Mouse (Mus musculus): ENCODE data around the gene Esrp2.

Esrp2 gene

DNA sequence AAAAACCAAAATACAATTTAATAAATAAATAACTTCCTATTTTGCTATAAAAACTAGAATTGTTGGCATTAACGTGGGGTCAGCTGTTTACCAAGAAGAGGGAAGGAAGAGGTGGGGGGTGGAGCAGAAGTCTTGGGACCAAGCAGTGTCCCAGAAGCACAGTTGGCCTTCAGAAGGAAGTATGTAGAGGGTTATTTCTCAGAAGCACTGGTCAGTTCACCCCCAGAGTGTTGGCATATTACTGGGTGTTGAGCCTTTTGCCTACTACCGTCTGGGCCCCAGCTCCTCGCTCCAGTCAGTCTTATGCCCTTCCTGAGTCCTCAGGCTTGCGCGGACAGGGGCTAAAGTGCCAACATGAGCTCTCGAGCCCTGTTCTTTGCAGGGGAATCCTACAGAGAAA lies 12.3 kb upstream of the Esrp2 start:
- in situ Hi-C loops (cut with MseI, MboI), result no loop called here

DNA sequence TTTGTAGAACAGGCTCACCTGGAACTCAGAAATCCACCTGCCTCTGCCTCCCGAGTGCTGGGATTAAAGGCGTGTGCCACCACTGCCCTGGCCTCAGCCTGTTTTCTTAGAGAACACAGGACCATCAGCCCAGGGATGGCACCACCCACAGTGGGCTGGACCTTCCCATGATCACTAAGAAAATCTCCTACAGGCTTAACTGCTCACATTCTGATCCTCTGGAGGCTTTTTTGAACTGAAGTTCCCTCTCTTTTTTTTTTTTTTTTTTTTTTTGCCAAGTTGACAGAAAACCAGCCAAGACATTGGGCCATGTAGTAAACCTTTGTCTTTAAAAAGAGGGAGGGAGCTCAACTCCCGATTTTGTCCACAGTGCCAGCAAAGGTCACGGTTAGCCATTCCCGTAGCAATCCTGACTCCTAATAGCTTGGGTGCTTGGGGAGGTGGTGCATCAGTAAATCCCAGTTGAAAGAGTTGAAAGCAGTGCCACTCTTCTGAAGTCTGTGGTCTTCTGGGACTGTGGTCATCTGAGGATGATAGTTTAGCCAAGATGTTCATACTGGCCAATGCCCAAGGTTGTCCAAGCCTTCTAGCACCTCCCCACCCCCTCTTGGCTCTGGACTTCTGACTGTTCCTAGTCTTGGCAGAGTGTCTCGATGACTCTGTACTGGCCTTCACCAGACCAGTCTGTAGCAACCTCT lies 11.2 kb upstream of the Esrp2 start:
- in situ Hi-C loops (cut with MseI, MboI), result no loop called here

DNA sequence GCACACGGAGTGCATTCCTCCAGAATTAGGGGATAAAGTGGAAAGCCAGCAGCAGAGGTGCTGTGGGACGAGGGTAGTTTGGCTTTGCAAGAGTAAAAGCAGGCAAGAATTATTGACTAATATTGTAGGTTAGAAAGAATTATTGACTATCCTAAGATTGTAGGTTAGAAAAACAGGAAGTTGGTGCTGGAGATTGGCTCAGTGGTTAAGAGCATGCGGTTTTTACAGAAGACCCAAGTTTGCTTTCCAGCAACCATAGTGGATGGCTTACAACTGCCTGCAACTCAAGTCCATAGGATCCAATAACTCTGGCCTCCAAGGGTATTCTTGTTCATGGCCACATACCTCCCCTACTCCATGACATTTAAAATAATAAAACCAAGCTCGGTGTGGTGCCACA lies 9.2 kb upstream of the Esrp2 start:
- in situ Hi-C loops (cut with MseI, MboI), result no loop called here

DNA sequence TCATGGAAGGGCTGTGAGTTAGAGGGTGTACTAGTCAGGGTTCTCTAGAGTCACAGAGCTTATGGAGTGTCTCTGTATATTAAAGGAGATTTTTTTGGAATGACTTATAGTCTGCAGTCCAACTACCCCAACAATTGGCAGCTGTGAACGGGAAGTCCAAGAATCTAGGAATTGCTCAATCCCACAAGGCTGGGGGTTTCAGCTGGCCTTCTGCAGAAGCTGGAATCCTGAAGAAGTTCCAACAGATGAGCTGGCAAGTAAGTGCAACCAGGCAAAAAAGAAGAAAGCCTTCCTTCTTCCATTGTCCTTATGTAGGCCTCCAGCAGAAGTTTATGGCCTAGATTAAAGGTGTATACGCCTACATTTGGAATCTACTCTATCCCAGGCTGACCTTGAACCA lies 8.6 kb upstream of the Esrp2 start:
- in situ Hi-C loops (cut with MseI, MboI), result no loop called here

DNA sequence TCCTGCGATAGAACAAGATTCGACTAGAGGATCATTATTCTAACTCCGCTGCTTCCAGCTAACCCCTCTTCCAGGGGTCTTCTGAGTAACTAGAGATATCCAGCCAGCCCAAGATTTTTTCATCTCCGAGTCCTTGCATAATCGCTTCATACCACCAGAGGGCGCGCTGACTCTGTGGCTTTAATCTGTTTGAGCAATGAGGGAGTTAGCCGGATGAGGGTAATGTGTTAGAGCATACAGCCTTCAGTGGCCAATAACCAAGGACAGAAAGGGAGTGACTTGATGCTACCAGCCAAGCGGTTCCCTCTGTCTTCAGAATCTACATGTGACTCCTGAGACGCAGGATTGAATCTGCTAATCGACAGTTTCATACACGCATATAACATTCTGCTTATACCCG lies 4.0 kb upstream of the Esrp2 start:
- in situ Hi-C loops (cut with MseI, MboI), result no loop called here

DNA sequence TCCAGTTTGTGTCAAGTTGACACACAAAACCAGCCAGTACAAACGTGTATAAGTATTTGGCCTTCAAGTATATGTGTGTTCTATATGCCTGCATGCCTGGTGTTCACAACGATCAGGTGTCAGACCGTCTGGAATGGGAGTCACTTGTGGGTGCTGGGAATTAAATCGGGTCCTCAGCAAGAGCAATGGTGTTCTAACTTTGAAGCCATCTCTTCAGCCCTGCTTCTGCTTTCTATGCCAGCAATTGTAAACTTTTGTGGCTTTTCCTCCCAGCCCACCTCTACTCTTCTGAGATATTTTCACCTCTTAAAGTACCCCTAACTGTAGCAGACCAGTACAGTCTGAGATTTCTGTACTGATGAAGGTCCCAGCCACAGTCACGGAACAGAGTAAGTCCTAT lies 3.4 kb upstream of the Esrp2 start:
- in situ Hi-C loops (cut with MseI, MboI), result no loop called here

DNA sequence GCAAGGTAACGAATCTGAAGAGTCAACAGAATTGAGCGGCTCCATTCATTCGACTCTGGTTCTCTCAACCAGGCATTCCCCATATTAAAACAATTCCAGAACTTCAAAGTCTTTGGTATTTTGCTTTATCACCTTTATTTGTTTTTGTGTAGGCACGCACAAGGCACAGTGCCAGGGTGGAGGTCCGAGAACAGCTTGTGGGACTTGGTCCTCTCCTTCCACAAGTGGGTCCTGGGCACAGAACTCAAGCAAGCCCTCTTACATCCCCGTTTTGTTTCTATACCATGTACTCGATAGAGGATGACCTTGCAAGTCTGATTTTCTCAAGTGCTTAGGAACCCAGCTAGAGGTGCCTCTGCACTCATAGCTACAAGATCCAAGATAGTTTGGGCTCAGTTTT lies 1.8 kb upstream of the Esrp2 start:
- in situ Hi-C loops (cut with MseI, MboI), result no loop called here

DNA sequence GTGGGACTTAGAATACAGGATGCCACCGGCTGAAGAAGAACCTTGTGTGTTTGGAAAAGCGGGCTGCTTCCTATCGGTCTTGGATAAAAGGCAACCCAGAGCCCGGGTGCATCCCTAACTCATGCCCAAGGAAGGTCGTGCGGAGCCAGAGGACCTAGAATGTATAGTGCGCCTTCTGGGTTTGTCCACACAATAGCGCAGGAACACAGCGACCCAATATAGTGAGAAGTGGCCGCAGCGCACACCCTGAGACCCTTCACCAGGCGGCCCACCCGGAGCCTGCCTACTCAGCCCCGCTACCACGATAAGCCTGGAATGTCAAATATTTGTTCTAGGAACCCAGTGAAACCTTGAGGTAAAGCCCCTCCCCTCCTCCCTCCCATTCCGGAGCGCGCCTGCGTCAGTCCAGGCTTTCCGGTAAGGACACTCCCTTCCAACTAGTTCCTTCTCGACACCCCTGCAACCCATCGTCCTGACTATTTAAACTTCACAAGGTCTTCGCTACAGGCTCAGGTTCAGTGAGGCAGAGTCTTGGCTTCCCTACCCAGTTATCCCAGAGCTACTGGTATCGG lies 1.2 kb upstream of the Esrp2 start:
- in situ Hi-C loops (cut with MseI, MboI), result no loop called here

DNA sequence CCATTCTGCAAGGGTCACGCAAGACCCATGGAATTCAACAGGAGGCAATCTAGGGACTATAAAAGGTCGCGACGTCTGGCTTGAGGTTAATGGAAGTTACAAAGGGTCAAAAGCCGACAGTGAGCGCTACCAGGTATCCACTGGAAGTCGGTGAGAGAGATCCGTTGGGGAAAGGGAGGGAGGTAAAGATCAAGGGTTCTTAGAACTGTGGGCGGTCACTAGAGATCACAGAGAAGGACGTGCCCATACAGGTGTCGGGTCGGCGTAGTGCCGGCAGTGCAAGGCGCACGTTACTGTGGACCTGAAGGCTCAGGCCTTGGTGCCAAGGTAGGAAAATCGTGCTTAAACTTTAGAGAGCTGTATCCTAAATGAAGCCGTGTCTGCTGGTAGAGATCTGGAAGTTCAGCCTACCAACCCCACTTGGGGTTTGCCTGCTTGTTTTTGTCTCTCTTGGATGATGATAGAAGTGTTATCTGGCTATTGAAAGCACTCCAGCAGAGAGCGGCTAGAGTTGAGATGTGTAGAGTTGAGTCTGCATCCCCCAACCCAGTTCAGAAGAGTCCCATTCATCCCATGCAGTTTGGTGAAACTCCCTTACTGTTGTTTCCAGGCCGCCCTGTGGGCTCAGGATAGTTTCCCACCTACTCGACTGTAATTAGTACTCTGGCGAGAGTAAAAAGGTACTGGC lies 588 bp upstream of the Esrp2 start:
- in situ Hi-C loops (cut with MseI, MboI), result no loop called here

DNA sequence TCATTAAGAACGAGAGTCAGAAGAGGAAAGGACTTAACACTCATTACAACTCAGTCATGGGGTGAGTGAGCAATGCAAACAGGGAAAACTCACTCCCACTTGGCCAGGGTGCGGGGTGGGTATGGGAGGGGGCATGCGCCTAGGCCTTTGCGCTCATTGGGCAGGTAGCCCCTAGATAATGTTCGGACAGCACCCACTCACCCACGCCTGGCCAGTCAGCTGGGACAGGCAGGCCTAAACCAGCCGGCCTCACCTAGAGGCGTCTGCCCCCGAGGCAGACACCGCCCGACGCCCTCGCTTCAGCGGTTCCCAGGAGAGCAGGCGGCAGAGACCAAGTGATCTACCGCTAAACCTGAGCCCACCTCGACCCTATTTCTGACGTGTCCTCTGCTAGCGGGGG lies 1.1 kb downstream of the Esrp2 start:
- in situ Hi-C loops (cut with MseI, MboI), result no loop called here

DNA sequence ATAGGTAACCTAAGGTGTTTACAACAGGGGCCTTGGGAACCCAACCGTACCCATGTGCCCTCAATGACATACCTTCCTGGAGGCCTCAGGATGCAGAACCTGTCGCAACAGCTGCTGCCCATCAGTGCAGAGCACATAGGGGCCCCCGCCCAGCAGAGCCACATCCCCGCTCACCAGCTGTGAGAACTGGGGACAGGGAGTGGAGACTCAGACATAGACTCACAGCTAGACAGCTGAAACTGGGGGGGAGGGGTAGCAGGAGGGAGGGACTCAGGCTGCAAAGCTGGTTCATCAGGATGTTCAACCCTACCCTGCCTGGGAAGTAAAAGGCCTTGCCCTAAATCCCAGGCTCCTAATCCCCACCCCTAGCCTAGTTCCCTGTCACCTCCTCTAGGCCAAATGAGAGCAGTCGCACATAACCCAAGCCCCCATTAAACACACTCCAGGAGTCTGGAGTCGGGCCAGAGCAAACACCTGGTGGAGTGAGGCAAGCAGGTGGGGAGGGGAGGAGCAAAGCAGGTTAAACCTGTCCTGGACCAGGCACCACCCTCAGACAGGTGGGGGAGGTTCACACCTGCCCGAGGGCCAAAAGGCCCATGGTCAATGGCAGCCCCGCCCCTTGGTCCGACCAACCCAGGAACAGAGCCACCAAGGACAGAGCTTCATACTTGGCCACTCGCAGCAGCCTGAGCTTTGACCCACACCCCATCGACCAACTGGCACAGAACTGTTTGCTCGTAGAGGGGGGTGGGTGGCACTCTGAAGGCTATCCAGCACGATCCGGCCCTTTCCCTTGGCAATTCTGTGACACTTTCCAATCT lies 1.8 kb downstream of the Esrp2 start:
- in situ Hi-C loops (cut with MseI, MboI), result no loop called here

DNA sequence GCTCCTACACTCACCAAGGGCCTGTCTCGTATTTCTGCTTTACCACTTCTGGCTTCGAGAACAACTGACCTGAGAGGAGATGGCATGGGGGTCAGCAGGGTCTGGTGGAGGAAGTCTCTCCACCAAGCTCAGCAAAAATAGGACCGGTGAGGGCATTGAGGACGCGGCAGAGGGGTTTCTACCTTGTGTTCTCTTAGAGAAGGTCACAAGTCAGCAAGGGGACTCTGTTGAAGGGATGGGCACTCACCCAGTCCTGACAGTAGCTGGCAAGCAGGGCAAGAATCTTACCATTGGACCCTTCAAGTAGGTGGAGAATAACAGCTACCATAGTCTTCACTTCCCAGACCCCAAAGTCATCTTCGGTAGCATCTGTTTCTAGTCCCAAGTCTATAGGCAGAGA lies 2.8 kb downstream of the Esrp2 start:
- in situ Hi-C loops (cut with MseI, MboI), result no loop called here

DNA sequence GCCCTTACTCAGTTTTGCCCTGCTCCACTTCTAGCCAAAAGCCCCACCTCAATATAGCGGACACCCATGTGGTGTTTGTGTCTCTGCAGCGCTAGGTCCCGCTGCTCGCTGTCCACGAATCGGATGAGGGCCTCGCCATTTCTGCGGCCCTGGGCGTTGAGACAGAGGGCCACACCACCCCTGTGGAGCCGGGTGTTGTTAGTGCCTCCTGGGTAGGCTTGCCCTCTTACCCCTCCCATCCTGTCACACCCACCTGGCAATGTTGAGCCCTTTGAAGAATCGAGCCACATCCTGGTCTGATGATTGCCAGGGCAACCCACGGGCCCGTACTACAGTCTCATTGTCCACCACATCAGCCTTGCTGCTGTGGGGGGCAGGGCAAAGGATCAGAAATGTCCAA lies 3.2 kb downstream of the Esrp2 start:
- in situ Hi-C loops (cut with MseI, MboI), result no loop called here

DNA sequence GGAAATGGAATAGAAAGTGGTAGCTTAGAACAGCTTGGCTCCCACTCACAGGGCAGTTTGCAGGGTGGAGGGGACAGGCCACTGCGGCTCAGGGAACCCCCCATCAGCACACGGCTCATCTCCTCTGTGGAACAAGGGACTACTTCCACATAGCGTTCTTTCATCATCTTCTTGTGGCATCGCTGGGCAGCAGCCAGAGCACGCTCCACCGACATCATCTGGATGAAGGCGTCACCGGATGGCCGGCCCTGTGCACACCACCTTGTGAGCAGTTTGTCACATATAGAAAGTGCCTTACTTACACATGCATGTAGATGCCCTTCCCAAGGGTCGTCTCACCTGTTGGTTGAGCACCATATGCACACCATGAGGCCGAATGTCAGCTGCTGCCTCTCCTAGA lies 4.4 kb downstream of the Esrp2 start:
- in situ Hi-C loops (cut with MseI, MboI), result no loop called here

DNA sequence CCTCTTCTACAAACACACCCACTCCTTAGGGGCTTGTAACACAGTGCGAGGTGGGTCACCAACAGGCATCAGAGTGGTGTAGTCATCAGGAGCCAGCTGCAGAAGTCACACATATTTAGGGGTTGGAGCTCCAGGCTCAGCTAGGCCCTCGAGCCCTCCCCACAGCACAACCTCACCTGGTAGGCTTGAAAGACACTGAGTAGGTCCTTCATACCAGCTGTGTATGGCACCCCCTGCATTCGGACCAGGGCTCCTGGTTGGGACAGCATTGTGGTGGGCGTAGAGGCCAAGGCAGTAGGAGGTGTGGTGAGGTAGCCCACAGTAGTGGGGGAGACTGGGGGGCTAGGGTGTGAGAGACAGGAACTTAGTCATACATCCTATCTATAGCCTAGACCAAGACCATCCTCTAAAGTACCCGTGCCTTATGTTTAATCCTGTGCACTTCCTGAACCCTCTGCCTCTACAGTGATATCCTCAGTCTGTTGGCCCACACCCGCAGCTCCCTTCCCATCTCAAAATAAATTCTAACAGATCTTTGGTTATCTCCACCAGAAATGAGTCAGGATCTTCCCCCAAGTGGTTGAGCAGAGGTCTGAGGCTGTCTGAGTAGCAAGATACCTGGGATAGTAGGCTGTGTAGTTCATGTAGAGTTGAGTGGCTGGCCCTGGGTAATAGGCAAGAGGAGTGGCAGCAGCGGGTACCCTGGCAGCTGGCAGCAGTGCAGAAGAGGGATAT lies 5.1 kb downstream of the Esrp2 start:
- in situ Hi-C loops (cut with MseI, MboI), result no loop called here

DNA sequence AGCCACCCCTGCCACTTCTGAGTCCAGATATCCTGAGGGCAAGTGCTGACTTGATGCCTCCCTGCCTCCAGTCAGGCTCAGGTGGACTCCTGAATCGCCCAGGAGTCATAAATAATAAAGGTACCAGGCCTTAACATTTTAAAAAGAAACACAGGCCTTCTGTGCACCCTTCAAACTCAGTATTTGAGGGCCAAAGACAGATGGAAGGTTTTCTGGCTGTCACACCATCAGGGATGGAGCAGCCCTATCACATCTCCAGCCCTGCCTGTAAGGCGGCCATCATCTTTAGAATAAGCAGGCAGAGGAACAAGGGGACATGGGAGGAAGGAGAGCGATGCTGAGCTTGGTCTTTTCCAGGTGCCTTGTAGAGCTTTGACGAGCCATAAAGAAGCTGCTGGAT lies 5.8 kb downstream of the Esrp2 start:
- in situ Hi-C loops (cut with MseI, MboI), result no loop called here

DNA sequence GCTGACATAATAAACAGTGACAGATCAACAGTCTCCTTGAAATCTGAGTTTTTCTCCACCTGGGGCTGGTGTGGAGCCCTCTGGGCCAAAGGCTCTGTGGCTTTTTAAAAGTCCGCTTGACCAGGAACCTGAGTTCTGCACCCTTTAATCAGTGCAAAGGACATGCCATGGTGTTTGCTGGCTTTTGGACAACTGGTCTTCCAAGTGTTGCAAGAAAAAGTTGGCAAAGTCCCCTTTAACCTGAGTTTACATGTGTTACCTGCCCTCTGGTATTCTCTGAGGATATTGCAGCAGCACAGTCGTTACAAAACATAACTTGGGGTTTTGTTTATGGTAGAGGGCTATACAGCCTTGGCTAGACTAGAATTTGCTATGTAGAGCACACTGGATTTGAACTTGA lies 6.3 kb downstream of the Esrp2 start:
- in situ Hi-C loops (cut with MseI, MboI), result no loop called here

DNA sequence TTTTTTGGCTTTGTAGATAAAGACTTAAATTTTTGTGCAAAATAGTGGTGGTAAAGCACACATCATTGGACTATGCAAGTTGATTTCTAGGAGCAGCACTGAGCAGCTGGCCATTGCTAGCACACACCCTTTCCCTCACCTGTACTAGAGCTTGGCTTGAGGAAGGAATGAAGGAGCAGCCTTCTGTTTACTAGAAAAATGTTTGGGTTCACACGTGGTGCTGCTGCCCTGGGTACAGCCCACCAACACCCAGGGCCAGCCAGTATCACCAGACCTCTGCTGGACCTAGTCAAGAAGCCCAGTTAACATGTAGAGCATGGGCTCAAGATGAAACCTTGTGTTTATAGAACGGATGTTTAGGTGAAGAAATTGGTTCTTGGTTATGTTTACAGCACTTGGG lies 6.8 kb downstream of the Esrp2 start:
- in situ Hi-C loops (cut with MseI, MboI), result no loop called here

DNA sequence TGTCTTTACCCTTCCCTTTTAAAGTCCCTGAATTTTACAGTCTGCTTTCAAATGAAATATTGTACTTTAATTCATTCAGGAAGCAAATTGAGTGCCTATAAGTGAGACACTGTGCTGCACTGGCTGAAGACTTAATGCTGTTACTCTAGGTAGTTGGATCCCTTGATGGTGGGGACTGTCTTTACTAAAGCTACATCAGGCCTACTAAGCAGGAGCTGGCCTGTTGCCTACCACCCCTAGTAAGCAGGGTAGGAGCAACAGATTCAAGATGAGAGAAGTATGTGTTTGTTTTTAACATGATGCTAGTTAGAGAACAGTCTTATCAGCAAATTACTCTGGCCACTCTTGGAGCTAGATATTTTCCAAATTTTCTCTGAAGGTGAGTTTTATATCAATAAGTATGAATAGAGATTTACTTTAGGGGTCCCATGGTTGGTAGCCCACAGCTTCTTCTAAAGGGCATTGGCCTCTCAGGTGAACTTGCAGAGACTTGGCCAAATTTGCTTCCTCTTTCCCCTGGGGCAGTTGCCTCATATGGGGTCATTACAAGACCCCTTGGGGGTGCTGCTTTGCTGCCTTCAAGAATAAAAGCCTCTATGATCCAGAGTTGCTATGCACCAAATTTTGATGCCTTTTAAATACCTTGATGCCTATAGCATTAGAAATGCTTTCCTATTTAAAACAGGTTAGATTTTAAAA lies 7.4 kb downstream of the Esrp2 start:
- in situ Hi-C loops (cut with MseI, MboI), result no loop called here

DNA sequence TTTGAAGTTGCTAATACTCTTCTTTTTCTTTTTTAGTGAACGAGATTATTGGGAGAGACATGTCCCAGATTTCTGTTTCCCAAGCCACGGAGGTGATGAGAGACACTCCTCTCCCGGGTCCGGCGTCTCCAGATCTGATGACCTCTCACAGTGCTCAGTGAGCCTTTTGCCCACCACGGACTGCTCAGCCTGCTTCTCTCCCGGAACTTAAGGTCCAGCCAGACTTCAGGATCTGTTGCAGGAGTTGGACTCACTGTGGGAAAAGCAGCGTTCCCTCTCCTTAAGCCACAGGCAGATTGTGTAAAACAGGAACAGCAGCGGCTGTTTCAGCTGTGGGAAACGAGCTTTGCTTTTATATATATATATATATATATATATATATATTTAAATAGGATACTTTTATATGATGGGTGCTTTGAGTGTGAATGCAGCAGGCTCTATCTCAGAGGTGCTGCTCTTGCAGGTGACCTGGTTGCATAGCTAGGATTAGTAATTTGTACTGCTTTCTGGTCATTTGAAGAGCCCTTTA lies 8.8 kb downstream of the Esrp2 start:
- in situ Hi-C loops (cut with MseI, MboI), result no loop called here

DNA sequence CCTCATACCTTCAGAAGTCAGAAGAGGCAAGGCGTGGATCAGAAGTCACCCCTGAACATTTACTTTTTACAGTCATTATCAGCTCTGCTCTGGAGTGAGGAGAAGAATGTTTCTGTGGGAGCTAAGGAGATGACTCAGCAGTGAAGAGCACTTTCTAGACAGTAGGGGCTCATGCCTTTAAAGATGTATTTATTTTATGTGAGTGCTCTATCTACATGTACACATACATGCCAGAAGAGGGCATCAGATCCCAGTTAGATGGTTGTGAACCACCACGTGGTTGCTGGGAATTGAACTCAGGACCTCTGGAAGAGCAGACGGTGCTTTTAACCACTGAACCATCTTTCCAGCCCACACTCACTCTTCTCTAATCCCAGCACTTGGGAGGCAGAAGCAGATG lies 9.7 kb downstream of the Esrp2 start:
- in situ Hi-C loops (cut with MseI, MboI), result no loop called here

Data from mouse trophoblast stem cell (cell line).